Mouse (Mus musculus) hindbrain, embryonic 16.5 days (tissue): ENCODE results near the gene Gpr68. TPM values are rescaled to one million over a fixed set of nuclear protein-coding genes. Genes with fewer than 3 reads are reported as not detected.
A peak's percentile ranks its signal among the peaks of the same experiment; 100 is the strongest.

Source experiments
- ATAC-seq: fragments of 200-750 bp; cut with Nextera tagmentation; 2 replicates; pipeline ENCODE4 v1.8.0; 2017; ENCODE audit warnings: moderate TSS enrichment, moderate library complexity
- H3K27ac ChIP-seq: fragments of 300-500 bp; sonication (generic); 2 replicates; pipeline ENCODE4 v1.5.1; 2014; ENCODE audit warnings: low read depth, mild to moderate bottlenecking, control low read depth, low read length, moderate library complexity
- H3K27me3 ChIP-seq: fragments of 300-500 bp; sonication (generic); replicated peaks from 2 replicates; pipeline ENCODE4 v1.6.1; 2014; ENCODE audit warnings: low read length; ENCODE audit not compliant: control insufficient read depth, insufficient read depth
- H3K36me3 ChIP-seq: fragments of 300-500 bp; sonication (generic); 2 replicates; pipeline ENCODE4 v1.6.1; 2014; ENCODE audit warnings: mild to moderate bottlenecking, low read length, moderate library complexity, mixed read lengths; ENCODE audit not compliant: control insufficient read depth, insufficient read depth
- H3K4me1 ChIP-seq: fragments of 300-500 bp; sonication (generic); 2 replicates; pipeline ENCODE4 v1.6.1; 2014; ENCODE audit warnings: low read depth, low read length; ENCODE audit not compliant: control insufficient read depth, insufficient read depth
- H3K4me2 ChIP-seq: fragments of 300-500 bp; sonication (generic); 2 replicates; pipeline ENCODE4 v1.6.1; 2014; ENCODE audit warnings: mild to moderate bottlenecking, low read length, control low read depth, moderate library complexity
- H3K4me3 ChIP-seq: fragments of 300-500 bp; sonication (generic); 2 replicates; pipeline ENCODE4 v1.5.1; 2014; ENCODE audit warnings: mild to moderate bottlenecking, low read length, control low read depth, moderate library complexity
- H3K9ac ChIP-seq: fragments of 300-500 bp; sonication (generic); 2 replicates; pipeline ENCODE4 v1.6.1; 2014; ENCODE audit warnings: low read depth, mild to moderate bottlenecking, control low read depth, low read length, moderate library complexity
- H3K9me3 ChIP-seq: fragments of 300-500 bp; sonication (generic); 2 replicates; pipeline ENCODE4 v1.6.1; 2014; ENCODE audit warnings: mild to moderate bottlenecking, low read length, moderate library complexity; ENCODE audit not compliant: control insufficient read depth
- WGBS: fragments of 180-500 bp; shearing (Covaris S2); extraction: QIAGEN DNeasy Blood & Tissue Kit; methylation state at CpG from one replicate; pipeline ENCODE4 v1.1.7; 2014; 5-methylcytosine and 5-hydroxymethylcytosine counted together
- polyA plus RNA-seq: library from polyadenylated mRNA; unstranded; fragments of >200 nt; fragmentation: Nextera tagmentation; extraction: Ambion mirVana; gene quantifications from 2 replicates; pipeline ENCODE4 v1.2.1, GENCODE M21; 2015

The Gpr68 gene
- polyA plus RNA-seq, 1 experiment from 2014 or later = 6.8 TPM

DNA sequence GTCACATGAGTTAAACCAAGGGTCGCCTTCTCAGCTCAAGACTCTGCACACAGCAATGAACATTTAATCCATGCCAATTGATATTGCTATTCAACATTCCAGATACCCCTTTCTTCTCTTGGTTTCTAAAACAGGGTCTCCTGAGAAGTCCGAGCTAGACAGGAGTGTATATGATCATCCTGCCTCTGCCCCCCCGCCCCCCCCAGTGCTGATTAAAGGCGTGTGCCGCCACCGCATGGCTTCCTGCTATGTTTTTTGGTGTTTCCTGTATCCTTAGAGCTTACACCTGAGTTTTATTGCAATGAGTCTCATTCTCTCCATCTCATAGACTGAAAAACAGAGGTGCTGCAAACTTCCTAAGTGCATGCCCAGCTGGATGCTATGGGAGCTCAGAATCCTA, 6.6 kb downstream of the Gpr68 start:
- no peaks in the 10 kb centered on the region for H3K36me3 ChIP-seq
- no peak overlapping the region for H3K4me3 ChIP-seq
- ATAC-seq = no peak
- no peak overlapping the region for H3K27ac ChIP-seq
- no peak overlapping the region for H3K4me2 ChIP-seq
- H3K9ac ChIP-seq = no peak overlapping the region
- 82% methylated on average over 6 of the region's 6 CpGs for WGBS
- H3K4me1 ChIP-seq = peaks cover 12% of the 10 kb centered on the region
- H3K27me3 ChIP-seq = no peaks in the 10 kb centered on the region
- no peaks in the 10 kb centered on the region for H3K9me3 ChIP-seq

DNA sequence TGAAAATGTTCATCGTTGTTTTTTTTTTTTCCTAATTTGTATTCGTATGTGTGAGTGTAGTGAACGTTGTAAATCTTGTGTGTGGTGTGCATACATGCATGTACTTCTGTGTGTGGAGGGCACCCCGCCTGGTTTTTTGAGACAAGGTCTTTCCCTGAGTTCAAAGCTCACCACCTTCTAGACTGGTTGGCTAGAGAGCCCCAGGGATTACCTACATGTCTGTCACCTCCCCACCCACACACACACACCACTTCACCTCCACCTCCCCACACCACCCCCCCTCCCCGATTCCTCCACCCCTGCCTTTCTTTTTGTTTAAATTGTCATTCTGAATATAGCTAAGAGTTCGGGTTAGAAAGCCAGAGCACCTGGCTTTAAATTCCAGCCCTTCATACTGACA, 7.1 kb downstream of the Gpr68 start:
- WGBS = 79% methylated on average over 6 of the region's 6 CpGs
- H3K9ac ChIP-seq = no peak overlapping the region
- H3K27me3 ChIP-seq = no peaks in the 10 kb centered on the region
- no peak for ATAC-seq
- H3K4me1 ChIP-seq = peaks cover 12% of the 10 kb centered on the region
- no peak overlapping the region for H3K27ac ChIP-seq
- no peaks in the 10 kb centered on the region for H3K9me3 ChIP-seq
- H3K4me3 ChIP-seq = no peak overlapping the region
- H3K36me3 ChIP-seq = no peaks in the 10 kb centered on the region
- H3K4me2 ChIP-seq = no peak overlapping the region

DNA sequence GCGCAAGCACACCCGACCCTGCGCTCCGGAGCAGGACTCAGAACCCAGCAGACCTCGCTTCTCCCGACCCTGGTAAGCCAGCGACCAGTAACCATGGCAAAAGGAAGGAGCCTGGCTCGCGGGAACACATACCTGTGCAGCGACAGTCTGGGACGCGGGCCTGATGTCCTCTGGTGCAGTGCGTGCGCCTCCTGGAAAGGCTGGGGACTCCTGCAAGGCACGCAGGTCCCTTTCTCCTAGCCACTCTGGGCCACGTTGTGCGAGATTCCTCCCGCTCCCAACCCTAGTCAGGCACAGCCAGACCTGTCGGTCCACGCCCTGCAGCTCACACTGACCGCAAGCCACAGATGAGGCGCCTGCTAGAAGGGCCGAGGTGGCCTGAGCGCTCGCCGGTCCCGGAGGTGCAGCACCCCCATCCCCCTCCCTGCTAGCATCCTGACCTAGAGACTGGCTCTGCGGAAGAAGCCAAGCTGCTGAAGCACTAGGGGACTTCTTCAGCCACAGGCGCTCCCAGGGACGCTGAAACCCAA, 8.8 kb downstream of the Gpr68 start:
- ATAC-seq = peak; percentile 66
- Histone ChIP-seq H3K27ac (peak overlapping the region; percentile 24), H3K4me2 (peak overlapping the region; percentile 83), H3K9ac (peak overlapping the region; percentile 65), H3K4me3 (peak overlapping the region; percentile 46), H3K27me3 (no peaks in the 10 kb centered on the region), H3K4me1 (peaks cover 16% of the 10 kb centered on the region), H3K9me3 (no peaks in the 10 kb centered on the region), H3K36me3 (no peaks in the 10 kb centered on the region)
- under 1% methylated on average over 30 of the region's 30 CpGs for WGBS

DNA sequence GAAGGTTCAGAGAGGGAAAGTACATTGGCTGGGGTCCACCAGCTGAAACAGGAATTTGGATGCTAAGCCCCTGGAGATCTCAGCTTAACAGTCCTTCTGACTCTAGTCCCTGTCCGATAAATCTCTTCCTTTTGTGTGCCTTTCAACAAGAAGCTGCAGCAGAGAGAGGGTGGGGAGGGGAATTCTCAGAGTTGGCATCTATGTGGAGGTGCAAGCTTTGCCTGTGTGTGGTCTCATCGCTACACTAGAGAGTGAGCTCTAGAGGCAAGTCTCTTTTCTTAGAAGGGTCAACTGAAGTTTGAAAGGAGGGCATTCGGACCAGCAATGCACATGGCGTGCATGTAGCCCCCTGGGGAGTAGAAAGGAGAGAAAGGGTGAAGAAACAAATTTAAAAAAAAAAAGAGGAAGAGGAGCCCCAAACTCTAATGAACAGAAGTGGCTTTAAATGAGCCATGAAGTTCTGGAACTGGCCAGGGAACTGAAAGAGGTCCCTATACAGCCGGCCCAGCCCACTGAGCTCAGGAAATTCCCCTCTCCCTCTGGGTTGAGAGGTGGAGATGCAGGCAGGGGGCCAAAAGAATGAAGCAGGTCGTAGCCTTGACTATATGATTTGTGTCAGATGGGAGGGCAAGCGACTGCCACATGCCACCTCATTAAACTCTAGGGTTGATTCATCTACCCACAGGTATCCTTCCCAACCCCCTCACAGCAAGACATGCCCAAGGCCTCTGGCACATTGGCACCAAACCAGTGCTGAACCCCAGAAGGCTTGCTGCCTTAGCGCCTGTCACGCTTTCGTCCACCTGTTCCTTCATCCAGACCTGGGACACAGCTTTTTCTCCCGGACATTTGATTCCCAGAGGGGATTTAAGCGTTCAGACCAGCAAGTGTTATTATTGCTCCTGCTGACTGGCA, 10.0 kb downstream of the Gpr68 start:
- Histone ChIP-seq H3K4me3 (peak overlapping the region; percentile 46), H3K27ac (no peak overlapping the region), H3K4me2 (peak overlapping the region; percentile 83), H3K9ac (peak overlapping the region; percentile 65; the same call in 1 of the 2 replicates), H3K9me3 (no peaks in the 10 kb centered on the region), H3K4me1 (peaks cover 16% of the 10 kb centered on the region), H3K27me3 (no peaks in the 10 kb centered on the region), H3K36me3 (no peaks in the 10 kb centered on the region)
- no peak for ATAC-seq
- WGBS = 16% methylated on average over 12 of the region's 12 CpGs

DNA sequence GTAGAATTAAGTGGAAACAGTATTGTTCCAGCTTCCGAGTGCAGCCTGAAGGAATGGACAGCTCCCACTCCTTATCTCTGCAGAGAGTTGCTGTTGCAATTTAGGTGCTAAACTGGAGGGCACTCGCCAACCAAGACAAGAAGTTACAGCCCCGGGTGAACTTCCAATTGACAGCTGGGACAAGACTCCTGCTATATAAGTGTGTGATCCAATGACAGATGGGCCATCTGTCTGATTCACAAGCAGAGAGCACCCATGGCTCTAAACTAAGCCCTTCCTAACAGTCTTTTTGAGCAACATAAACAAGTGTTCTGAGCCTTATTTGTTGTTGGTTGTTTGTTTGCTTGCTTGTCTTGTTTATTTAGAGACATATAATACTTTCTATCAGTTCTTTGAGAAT, 11.3 kb downstream of the Gpr68 start:
- H3K27ac ChIP-seq = no peak overlapping the region
- no peaks in the 10 kb centered on the region for H3K27me3 ChIP-seq
- peaks cover 16% of the 10 kb centered on the region for H3K4me1 ChIP-seq
- H3K4me3 ChIP-seq = no peak overlapping the region
- 40% methylated on average over 3 of the region's 3 CpGs for WGBS
- no peak overlapping the region for H3K4me2 ChIP-seq
- H3K36me3 ChIP-seq = no peaks in the 10 kb centered on the region
- H3K9me3 ChIP-seq = no peaks in the 10 kb centered on the region
- ATAC-seq = no peak
- H3K9ac ChIP-seq = no peak overlapping the region

DNA sequence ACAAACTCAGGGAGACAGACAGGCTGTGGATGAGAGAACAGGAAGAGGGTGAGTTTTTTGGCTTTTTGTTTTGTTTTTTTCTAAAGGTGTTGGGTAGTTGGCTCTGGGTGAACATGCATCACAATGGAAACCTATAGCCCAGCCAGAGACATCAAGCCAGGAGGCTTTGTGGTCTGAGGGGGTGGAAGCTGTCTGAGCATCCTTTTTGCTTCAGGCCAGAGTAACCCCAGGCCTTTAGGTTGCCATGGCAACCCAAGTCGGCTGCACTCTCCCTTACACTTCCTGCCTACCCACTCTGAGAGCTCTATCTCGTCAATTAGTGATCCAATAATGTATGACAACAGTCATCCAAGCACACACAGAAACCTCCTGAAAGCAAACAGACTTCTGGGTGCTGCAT, 12.5 kb downstream of the Gpr68 start:
- H3K27ac ChIP-seq = no peak overlapping the region
- no peak overlapping the region for H3K9ac ChIP-seq
- peaks cover 16% of the 10 kb centered on the region for H3K4me1 ChIP-seq
- H3K9me3 ChIP-seq = peaks cover 2% of the 10 kb centered on the region; the same call in 1 of the 2 replicates
- 5% methylated on average over 2 of the region's 2 CpGs for WGBS
- H3K27me3 ChIP-seq = no peaks in the 10 kb centered on the region
- no peak overlapping the region for H3K4me2 ChIP-seq
- no peak overlapping the region for H3K4me3 ChIP-seq
- no peaks in the 10 kb centered on the region for H3K36me3 ChIP-seq
- ATAC-seq = peak; percentile 43; the same call in 1 of the 2 replicates

DNA sequence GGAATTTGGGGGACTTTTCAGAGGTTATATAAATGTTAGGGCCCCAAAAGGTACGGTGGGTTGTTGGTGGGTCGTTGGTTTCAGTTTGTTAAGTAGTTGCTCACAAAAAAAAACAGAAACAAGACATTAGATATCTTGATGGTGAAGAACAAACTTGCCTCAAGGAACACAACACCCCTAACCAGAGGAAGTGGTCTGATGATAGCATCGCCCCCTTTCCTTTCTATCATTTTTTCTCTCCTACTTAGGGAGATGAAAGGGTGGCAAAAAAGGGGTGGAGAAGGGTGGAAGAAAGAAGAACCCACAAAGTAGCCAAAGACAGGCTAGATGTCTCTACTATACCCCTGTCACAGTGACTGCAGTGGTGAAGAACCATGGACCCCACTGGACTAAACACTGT, 17.4 kb downstream of the Gpr68 start:
- Histone ChIP-seq H3K27ac (no peak overlapping the region), H3K9ac (no peak overlapping the region), H3K4me1 (peaks cover 2% of the 10 kb centered on the region), H3K4me2 (no peak overlapping the region), H3K36me3 (no peaks in the 10 kb centered on the region), H3K4me3 (no peak overlapping the region), H3K27me3 (no peaks in the 10 kb centered on the region), H3K9me3 (peaks cover 3% of the 10 kb centered on the region; the same call in 1 of the 2 replicates)
- 83% methylated on average over 3 of the region's 3 CpGs for WGBS
- no peak for ATAC-seq

DNA sequence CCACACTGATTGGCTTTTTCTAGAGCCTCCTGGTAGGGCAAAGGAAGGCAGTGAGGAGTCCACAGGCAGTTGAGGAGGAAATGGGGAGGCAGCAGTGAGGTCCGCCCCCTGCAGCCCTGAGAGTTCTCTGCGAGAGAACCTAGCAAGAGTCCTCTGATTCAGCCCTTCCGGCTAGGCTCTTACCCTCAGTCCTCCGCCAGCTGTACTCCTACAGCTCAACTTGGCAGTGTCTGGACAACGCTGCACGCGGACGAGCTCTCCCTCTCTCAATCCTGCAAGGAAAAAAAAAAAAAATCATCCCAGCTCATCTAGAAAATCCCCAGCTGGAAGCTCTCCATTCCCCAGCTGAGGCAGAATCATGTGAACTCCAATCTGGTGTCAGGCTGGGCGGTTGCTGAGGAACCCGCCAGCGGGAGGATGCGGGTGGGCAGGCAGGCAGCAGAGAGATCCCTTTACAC, 20.2 kb downstream of the Gpr68 start:
- Histone ChIP-seq H3K4me2 (peak overlapping the region; percentile 27; the same call in 1 of the 2 replicates), H3K9me3 (peaks cover 3% of the 10 kb centered on the region; the same call in 1 of the 2 replicates), H3K4me3 (no peak overlapping the region), H3K9ac (no peak overlapping the region), H3K36me3 (no peaks in the 10 kb centered on the region), H3K4me1 (no peaks in the 10 kb centered on the region; the same call in 1 of the 2 replicates), H3K27me3 (no peaks in the 10 kb centered on the region), H3K27ac (no peak overlapping the region)
- peak; percentile 73 for ATAC-seq
- 35% methylated on average over 12 of the region's 12 CpGs for WGBS

DNA sequence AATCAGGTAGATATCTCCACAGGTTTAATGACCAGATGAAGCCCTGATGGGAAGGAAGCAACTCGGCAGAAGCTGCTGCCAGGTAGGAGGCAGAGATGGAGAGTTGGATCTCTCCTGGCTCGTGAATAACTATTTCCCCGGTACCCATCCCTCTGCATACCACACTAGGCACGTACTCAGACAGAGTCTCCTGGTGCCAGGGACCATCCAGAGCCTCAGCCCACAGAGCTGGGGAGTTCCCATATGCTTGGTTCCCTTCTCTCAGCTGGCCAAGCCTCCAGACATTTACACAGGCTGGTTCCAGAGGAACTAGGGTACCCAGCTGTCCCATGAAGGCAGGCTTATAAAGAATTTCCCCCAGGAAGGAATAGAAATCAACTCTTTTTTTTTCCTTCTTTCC, 21.1 kb downstream of the Gpr68 start:
- Histone ChIP-seq H3K4me1 (no peaks in the 10 kb centered on the region; the same call in 1 of the 2 replicates), H3K27ac (no peak overlapping the region), H3K4me2 (no peak overlapping the region), H3K27me3 (no peaks in the 10 kb centered on the region), H3K9ac (no peak overlapping the region), H3K4me3 (no peak overlapping the region), H3K36me3 (no peaks in the 10 kb centered on the region), H3K9me3 (peaks cover 3% of the 10 kb centered on the region; the same call in 1 of the 2 replicates)
- no peak for ATAC-seq
- 80% methylated on average over 4 of the region's 4 CpGs for whole genome bisulfite sequencing
